Mouse (Mus musculus): Measurements from ENCODE around the gene Zbp1.

Zbp1 gene

DNA sequence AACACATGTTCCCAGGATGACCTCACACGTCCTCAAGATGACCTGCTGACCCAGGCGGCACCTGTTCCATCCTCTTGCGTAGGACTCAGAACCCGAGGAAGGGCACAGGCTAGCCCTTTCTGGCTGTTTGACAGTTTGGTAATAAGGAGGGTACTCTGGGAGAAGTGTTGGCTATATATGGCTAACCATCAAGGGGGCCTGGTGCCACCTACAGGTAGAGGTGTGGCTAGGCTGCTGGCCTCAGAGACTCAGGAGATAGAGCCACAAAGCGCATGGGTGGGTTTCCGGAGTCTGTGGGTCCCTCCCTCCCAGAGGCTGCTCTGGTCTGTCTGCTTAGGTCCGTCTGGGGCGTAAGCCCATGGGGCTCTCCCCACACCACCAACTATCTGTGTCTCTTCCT lies 28.0 kb upstream of the Zbp1 start:
- DNase-seq (ENCODE audit: low spot score): no peak

DNA sequence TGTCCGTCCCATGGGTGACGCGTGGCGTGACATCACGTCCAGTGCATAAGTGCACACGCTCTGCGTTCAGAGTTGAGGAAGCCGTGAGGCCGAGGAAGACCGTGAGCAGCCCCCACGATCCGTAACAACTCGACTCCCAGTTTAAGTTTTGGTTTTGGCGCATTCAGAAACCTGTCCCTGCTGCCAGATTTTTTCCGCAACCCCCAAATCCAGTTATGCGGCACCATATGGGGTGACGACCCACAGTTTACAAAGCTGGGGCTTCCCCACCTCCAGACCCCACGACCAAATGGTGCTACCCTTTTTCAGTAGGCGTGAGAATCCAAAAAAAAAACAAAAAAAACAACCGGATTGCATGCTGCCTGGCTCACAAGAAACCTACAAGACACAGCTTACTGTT lies 26.5 kb upstream of the Zbp1 start:
- DNase-seq (ENCODE audit: low spot score): no peak

DNA sequence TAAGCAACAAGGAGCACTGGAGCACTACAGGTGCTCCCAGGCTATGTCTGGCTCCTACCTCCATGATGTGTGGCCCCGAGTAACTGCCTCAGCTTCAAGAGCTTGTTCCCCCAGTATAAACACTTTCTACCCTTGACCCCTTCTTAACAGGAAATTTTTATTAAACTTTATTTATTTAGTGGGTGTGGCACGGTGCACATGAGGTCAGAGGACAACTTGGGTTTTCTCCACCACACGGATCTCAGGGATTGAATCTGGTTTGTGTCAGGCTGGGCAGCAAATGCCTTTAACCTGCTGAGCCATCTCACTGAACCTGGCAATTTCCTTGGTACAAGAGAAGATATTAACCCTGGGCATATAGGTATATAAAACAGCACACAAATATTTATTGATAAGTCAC lies 25.4 kb upstream of the Zbp1 start:
- no peak for DNase-seq (ENCODE audit: low spot score)

DNA sequence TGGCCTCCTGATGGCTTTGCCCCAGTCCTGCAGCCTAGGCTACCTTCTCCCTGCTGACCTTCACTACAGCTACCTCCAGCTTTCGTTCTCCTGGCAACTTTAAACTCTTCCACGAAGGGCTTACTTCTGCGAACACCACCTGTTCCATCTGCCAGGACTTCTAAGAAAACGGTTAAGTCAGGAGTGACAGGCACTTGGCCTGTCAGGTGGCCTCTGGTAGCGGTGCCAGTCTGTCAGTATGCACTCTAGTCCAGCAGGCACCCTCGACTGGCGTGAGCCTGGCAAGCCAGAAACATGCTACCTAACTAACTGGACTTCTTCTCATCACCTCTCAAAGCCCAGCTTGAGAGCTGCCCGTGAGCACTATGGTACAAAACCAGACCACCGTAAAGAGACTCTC lies 24.9 kb upstream of the Zbp1 start:
- no peak for DNase-seq (ENCODE audit: low spot score)

DNA sequence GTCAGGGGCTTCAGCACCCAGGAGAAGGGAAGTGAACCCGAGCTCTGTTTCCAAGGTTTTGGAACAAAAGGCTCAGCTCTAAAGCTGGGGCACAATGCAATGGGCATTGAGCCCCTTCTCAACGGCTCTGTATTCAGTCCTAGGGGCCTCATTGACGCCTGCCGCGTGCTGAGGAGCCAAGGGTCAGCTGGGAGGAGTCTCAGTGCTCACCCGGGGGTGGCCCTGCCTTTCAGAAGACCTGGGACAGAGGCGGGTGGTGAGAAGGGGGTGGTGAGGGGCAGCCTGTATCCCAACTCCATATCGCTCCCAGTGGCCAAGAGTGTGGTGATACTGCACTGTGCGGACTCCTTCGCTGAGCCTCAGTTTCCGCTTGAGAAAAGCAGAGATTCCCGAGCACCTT lies 24.2 kb upstream of the Zbp1 start:
- DNase-seq (ENCODE audit: low spot score): peak; percentile 73

DNA sequence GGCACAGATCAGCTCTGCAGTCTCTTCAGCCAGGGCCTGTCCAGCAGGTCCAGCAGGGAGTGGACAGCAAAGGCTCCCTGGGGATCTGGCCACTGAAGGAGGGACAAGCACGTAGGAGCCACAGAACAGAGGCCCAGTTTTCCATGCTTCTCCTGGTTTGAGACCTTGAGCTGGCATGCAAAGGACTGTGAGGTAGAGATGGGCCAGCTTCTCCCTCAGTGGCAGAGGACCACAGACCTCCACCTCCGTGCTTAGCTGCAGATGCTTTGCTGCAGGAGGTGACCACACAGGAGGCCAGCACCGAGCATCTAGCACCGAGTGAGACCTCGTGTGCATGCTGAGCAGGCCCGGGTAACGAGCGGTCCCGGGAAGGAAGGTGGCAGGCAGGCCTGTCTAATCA lies 22.0 kb upstream of the Zbp1 start:
- DNase-seq (ENCODE audit: low spot score): no peak

DNA sequence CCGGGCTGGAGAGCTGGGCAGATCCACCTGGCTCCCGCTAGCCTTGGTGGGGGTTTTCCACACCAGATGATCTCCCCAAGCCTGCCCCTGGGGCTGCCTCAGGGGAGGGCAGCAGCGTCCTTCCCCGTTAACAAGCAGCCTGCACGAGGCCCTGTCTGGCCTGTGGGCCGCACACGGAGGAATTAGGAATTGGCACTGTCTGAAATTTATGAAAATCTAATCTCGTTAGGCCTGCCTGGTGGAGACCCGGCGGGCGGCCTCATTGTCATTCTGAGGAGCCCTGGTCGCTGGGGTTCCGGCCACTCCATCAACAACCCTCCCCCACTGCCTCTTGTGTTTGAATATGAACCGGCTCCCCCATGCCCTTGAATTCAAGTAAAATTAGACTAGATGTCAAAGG lies 19.8 kb upstream of the Zbp1 start:
- no peak for DNase-seq (ENCODE audit: low spot score)

DNA sequence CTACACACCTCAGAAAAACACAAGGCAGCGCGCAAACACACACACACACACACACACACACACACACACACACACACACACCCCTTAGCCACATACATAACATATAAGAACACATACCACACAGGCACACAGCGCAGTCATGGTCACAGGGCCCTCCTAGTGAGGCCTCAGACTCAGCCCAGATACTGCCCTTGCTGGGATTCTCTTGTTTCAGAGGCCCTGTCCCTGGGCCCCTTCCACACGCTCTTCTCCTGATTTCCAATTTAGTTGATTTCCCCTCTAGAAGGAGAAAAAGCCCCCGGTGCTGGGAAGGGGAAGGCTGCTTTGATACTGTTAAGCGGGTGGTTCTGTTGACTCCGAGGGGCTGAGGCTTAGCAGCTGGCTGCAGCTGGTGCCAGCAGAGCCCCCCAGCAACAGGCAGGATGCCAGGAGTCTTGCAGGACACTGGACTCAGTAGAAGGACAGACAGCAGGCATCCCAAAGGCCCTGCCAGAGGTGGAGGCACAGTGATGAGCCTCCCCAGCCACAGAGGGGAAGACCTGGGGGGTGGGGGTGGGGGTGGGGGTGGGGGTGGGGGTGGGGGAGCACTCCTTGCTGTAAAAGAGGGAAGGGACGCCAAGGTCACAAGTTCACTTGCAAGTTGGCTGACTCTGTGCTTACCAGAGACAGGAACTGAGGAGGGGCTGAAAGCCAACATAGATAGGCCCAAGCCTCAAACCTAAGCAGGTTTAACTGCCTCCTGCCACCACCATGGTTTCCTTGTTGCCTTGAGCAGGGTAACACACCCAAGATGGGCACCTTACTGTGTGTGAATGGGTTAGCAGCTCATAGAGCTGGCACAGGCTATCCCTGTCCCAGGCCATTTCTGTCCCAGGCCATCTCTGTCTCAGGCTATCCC lies 17.0 kb upstream of the Zbp1 start:
- no peak for DNase-seq (ENCODE audit: low spot score)

DNA sequence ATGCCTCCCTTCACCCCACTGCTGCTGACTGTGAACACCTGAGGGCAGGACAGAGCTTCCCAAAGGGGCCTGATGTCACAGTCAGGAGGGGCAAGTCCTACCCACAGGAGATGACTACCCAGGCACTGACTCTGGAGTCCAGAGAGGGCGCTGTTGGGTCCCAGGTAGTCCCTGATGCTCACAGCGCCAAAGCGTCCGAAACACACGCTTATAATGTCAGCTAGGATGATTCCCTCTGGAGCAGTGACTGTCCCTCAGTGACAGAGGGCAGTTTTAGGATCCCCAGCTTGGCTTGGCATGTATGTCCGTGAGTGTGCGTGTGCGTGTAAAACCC lies 14.0 kb upstream of the Zbp1 start:
- peak; percentile 38 for DNase-seq (ENCODE audit: low spot score)

DNA sequence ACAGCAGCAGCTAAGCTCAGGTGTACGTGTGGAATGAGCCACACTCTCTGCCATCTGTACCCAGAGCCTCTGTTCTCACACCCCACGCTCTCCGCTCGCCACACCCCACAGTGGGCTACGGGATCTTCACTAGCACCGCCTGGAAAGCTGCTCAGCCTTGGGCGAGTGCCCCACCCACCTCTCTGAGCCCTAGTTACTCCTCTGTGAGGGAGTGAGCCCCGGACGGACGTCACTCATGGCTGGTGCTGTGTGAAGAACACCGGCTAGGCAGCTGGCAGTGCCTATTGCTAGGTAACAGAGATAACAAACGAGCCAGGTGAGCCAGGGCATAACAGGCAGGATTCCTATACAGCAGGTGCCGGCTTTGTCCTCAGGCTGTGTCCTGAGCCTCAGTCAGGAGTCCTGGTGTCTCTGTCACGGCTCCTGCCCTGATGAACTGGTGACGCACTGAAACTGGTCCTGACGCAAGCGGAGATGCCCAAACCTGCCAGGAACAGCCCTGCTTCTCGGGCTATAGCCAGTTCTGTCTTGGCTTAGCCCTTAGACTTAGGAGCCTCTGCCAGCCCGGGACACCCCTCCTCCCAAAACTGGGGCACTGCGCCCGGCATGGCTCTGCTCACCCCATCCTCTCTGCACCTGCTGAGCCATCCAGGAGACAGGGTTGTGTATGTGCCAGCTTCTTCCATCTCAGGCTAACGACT lies 13.5 kb upstream of the Zbp1 start:
- peak; percentile 6 for DNase-seq (ENCODE audit: low spot score)

DNA sequence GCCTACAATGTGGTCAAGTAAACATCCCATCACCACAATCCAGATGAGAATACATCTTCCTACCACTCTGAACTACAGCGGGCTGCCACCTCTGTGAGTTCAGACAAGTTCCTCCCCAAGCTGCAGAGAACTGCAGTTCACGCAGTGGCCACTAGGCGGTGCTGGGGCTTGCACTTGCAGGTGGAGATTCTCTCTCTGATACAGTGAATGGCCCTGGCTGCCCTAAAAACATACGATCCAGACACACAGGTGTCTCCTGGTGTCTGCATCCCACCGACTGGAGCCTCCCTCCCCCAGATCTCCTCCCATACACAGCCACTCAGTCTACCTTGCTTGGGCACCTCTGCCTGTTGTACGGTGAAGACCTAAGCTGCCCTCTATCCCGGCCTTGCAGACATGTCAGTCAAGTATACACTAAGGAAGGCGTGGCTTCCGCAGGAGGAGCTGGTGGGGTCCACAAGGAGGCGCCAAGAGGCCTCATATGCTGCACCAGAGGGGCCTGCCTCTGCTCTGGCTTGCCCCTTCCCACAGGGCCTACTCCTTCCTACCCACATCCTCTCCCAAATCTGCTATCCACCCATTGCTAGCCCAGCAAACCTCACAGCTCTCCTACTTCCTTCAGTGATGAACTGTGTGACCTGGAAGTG lies 11.0 kb upstream of the Zbp1 start:
- DNase-seq (ENCODE audit: low spot score): peak; percentile 93

DNA sequence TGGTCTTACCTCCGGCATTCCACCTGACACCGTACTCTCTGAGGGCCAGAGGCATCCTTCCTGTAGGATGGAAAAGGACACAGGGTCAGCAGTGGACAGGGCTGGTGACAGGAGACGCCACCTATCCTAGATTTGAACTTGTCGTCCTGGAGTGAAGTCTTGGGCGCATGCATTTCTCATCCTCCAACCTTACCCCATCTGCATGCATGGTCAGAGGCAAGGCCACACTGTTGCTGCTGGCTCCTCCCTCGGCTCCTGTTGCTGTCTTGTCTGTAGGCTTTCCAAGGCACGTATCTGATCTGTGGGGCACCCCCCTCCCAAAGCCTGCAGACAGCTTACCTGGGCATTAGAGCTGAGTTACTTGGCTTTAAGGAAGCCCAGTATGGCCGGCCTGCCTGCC lies 9.8 kb upstream of the Zbp1 start:
- no peak for DNase-seq (ENCODE audit: low spot score)

DNA sequence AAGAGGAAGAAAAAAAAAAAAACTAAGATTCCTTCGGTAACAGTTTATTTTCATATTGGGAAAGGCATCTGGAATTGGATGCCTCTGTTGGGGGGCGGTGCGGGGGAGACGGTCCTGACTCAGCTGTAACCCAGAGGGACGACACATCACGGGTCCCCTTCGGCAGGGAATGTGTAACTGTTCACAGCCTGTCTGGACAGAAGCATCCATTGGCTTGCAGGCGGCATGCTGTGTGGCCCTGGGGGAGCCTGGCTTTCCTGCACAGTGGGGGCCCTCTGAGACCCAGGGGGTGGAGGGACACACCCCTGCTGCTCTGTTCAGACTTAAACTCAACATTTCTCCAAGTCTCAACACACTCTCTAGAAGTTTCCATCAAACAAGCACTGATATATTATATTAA lies 8.1 kb upstream of the Zbp1 start:
- DNase-seq (ENCODE audit: low spot score): no peak

DNA sequence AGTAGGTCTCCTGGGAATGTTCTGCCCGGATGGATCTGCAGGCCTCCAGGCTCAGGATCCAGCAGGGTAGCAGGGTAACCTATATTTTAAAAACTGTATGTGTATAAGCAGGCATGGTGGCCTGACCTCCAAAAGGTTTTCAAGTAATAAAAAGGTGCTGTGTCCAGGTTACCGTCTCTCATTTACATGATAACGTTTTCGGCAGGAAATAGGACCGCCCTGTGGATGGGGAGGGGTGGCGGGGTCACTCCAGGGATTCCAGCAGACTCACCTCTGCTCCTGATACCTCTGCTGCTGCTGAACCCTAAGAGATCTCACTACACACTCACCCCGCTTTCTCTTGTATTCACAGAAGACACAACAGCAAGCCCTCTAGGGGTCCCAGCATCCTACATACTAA lies 7.2 kb upstream of the Zbp1 start:
- peak; percentile 11 for DNase-seq (ENCODE audit: low spot score)

DNA sequence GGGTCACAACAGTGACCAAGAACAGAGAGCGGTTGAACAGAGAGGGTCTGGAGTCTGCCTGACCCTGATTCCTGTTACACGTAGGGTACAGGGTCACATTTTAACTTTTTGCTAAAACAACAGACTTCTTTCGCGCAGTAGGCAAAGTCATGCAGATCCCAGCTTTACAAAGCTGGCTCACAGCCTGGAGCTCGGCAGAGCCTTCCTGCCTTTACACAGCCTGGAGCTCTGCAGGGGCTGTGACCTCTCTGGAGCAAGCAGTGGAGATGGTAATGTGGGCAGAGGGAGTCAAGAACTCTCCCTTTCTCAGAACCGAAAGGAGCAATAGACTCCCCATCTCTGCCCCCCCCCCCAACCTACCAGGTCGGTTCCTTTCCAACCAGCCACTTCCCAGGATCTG lies 6.1 kb upstream of the Zbp1 start:
- DNase-seq (ENCODE audit: low spot score): no peak

DNA sequence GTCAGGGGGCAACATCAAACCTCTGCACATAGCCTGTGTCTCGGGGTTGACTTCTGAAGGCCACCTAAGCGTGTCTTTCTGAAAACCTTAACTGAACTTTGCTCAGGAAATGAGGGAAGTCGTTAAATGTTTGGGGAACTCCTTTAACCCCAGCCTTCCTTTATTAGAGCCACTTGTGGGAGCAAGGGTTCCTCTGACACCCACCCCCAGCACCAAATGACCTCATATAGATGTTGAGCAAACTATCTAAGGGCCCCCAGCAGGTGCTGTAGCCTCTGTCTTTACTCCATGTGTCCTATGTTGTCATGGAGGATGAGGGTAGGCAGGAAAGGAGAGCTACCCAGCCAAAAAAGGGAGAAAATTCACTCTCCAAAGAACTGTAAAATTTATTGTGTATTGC lies 5.4 kb upstream of the Zbp1 start:
- DNase-seq (ENCODE audit: low spot score): no peak

DNA sequence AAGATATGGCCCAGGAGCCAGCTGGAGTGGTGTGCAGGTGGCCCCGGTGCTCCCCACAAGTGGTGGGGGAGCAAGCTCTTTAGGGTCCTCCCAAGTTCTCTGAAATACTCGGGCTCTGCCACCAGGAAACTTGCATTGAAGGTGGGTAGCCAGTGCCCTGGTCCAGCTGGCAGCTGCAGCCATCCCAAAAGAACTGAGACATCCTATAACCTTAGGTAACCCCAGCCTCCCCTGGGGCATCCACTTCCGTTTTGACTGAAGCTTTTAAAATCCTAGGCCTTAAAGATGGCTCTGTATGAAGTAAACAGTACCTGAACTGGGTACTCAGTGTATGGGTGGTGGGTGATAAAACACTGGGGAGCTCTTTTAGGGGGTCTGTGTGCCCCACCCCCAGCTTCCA lies 4.8 kb upstream of the Zbp1 start:
- peak; percentile 20 for DNase-seq (ENCODE audit: low spot score)

DNA sequence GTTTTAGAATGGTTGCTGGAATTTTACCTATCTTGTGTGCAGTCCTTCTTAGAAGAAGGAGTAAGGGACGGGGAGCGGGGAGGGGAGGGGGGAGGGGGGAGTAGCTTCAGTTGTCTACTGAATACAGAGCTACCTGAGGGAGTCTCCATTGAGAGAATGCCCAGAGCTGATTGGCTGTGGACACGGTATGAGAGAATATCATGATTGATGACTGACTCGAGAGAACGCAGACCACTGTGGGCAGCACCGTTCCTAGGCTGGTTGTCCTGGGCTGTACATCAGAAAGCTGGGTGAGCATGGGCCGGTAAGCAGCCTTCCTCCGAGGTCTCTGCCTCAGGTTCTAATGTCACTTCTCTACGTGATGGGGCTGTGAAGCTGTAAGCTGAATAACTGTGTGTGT lies 2.0 kb upstream of the Zbp1 start:
- no peak for DNase-seq (ENCODE audit: low spot score)

DNA sequence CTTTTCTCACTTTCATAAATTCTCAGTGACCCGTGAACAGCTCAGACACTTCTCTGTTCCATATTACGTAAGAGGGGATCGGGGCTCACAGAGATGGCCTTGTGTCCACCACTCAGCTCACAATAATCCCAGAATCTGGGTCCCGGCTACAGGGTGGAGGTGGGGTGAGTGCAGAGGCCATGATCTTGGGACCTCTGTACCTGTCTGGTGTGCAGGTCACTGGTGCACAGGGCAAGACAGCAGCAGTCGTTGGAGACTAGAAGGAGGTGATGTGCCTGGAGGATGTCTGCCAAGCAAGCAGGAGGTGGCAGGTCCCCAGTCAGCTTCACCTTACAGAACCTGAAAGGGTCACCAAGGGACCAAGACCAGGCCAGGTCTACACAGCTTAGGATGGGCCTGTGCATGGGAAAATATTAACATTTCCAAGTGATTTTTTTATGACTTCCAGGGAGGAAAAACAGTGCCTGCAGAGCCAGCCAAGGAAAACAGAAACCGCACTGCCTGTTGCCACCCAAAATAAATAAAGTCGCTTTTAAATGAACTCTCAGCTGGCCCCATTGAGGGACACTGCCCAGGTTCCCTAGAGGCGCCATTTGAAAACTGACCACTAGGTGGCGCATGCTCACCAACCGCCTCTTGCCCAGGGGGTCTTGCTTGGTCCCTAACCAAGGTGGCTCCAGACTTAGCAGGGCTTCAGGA lies 682 bp upstream of the Zbp1 start:
- peak; percentile 82 for DNase-seq (ENCODE audit: low spot score)

DNA sequence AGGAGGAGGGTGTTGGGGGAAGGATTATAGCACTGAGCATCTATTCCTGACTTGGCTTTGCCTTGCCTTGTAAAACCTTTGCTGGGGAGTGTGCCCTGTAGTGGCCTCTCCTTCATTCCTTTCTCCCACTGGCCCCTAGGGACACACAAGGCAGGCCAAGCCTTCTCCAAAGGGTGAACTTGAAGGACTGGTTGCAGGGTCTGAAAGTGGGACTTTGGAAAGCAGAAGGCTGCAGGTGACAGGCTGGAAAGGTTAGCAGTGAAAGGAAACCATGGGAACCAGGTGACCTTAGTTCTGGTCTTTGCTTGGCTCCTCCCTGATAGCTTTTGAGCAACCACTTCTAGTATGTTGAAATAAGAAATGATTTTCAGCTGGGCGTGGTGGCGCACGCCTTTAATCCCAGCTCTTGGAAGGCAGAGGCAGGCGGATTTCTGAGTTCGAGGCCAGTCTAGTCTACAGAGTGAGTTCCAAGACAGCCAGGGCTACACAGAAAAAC lies 912 bp downstream of the Zbp1 start:
- no peak for DNase-seq (ENCODE audit: low spot score)

DNA sequence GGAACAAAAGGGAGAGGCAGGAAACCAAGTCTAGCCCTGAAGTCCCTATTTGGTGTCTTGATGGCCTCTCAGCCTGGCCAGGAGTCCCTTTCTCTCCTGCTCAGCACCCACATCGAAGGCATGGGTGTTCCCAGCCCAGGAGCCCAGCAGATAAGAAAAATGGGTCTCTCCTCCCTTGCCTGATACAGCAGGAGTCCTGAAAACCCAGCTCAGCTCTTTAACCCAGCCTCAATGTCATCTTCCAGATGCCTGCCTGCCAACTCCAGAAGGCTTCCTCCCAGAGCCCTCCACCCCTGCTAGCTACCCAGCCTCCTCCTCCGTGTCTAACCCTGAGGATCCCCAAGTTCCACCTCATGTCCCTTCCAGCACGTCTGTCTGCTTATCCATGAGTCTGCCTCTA lies 1.5 kb downstream of the Zbp1 start:
- DNase-seq (ENCODE audit: low spot score): no peak

DNA sequence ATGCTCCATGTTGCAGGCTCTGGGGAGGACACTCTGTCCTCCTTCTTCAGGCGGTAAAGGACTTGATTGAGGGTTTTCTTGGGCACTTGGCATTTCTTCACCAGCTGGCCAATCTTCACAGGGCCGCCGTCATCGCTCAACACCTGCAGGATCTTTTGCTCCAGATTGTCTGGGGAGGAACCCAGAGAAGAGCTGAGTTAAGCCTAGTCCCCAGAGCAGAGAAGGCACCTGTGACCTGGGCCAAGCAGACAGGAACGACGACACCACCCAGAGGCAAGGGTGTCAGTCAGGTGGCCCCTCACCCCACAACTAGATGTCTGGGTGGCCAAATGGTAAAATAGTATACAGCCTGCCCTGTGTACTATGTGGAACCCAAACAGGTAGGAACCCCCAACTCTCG lies 1.9 kb downstream of the Zbp1 start:
- no peak for DNase-seq (ENCODE audit: low spot score)

DNA sequence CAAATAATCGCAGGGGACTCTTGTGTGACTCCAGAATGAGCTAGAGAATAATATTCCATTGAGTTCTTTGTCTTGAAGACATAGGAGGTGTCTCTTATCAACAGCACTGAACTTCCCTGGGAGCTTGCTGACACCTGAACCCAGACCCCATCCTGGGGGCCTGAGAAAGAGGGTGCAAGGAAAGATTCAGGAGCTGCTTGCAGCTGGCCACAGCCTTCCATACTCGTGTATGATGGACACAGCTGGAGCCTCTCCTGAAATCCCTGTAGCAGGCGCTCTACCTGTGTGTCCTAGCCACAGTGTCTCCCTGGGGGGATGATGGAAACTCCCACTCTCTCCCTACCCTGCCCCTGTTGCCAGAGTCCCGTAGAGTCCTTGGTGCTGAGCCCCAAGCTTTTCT lies 6.5 kb downstream of the Zbp1 start:
- DNase-seq (ENCODE audit: low spot score): no peak

Measured in retina, embryonic 14.5 days (tissue).